Mouse (Mus musculus) intestine, postnatal 0 days (tissue): ENCODE measurements around the gene Nme7. TPM values are rescaled to one million over a fixed set of nuclear protein-coding genes. Genes with fewer than 3 reads are reported as not detected.

ENCODE experiments used
- ATAC-seq: fragments of 200-750 bp; cut with Nextera tagmentation; 2 replicates; pipeline ENCODE4 v1.8.0; 2017; ENCODE audit warnings: mild to moderate bottlenecking, moderate TSS enrichment, moderate library complexity
- H3K27ac ChIP-seq: fragments of 300-500 bp; sonication (generic); 2 replicates; pipeline ENCODE4 v1.5.1; 2014; ENCODE audit warnings: mild to moderate bottlenecking, low read depth, low read length, moderate library complexity
- H3K27me3 ChIP-seq: fragments of 300-500 bp; sonication (generic); replicated peaks from 2 replicates; pipeline ENCODE4 v1.6.1; 2014; ENCODE audit warnings: low read length, mixed read lengths; ENCODE audit not compliant: control insufficient read depth, insufficient read depth
- H3K36me3 ChIP-seq: fragments of 300-500 bp; sonication (generic); 2 replicates; pipeline ENCODE4 v1.6.1; 2014; ENCODE audit warnings: mild to moderate bottlenecking, moderate library complexity; ENCODE audit not compliant: control insufficient read depth, insufficient read depth
- H3K4me1 ChIP-seq: fragments of 300-500 bp; sonication (generic); replicated peaks from 2 replicates; pipeline ENCODE4 v1.6.1; 2014; ENCODE audit warnings: antibody characterized with exemption, low read length, mixed read lengths; ENCODE audit not compliant: control insufficient read depth, insufficient read depth
- H3K4me2 ChIP-seq: fragments of 300-500 bp; sonication (generic); replicated peaks from 2 replicates; pipeline ENCODE4 v1.6.1; 2014; ENCODE audit warnings: low read depth, mild to moderate bottlenecking, moderate library complexity
- H3K4me3 ChIP-seq: fragments of 300-500 bp; sonication (generic); 2 replicates; pipeline ENCODE4 v1.5.1; 2014; ENCODE audit warnings: low read depth, low read length
- H3K9ac ChIP-seq: fragments of 300-500 bp; sonication (generic); 2 replicates; pipeline ENCODE4 v1.6.1; 2014; ENCODE audit warnings: mild to moderate bottlenecking, low read depth, low read length
- H3K9me3 ChIP-seq: fragments of 300-500 bp; sonication (generic); 2 replicates; pipeline ENCODE4 v1.6.1; 2016; ENCODE audit warnings: mixed run types; ENCODE audit not compliant: control insufficient read depth
- CTCF ChIP-seq: sonication (generic); IDR thresholded peaks from 2 replicates; pipeline ENCODE4 v1.5.1; 2016; ENCODE audit warnings: low read depth, mild to moderate bottlenecking, control low read depth, antibody characterized with exemption, moderate library complexity
- WGBS: fragments of 180-500 bp; shearing (Covaris S2); extraction: QIAGEN DNeasy Blood & Tissue Kit; methylation state at CpG from one replicate; pipeline ENCODE4 v1.1.7; 2014; 5-methylcytosine and 5-hydroxymethylcytosine counted together
- polyA plus RNA-seq: library from polyadenylated mRNA; unstranded; fragments of >200 nt; fragmentation: Nextera tagmentation; extraction: Ambion mirVana; gene quantifications from 2 replicates; pipeline ENCODE4 v1.2.1, GENCODE M21; 2015

Gene Nme7
- polyA plus RNA-seq, 1 experiment from 2014 or later, result 18.0 TPM

- H3K4me3 ChIP-seq, result peak overlapping the region; percentile 14; the same call in 1 of the 2 replicates
- WGBS, result 39% methylated on average over 13 of the region's 13 CpGs
- ATAC-seq, result peak; percentile 71
Measured at GRCm38 (mm10) chr1:164460921-164461697, 157.2 kb downstream of the Nme7 start.

GRCm38 (mm10) chr1:164461726-164462125, 157.8 kb downstream of the Nme7 start:
- H3K4me2 ChIP-seq, result peak overlapping the region; percentile 55
- WGBS, result 20% methylated on average over 10 of the region's 10 CpGs
- peak overlapping the region; percentile 84 for H3K27ac ChIP-seq
- H3K4me1 ChIP-seq, result peaks cover 11% of the 10 kb centered on the region
- peak overlapping the region; percentile 34; the same call in 1 of the 2 replicates for H3K9ac ChIP-seq
- H3K4me3 ChIP-seq, result 0 out of 2 replicates have a peak overlapping the region, but pooled peaks have one; percentile 14
- H3K27me3 ChIP-seq, result no peaks in the 10 kb centered on the region
- no peak for ATAC-seq
- TF ChIP-seq CTCF, result no peak
- H3K9me3 ChIP-seq, result no peaks in the 10 kb centered on the region
- no peaks in the 10 kb centered on the region for H3K36me3 ChIP-seq

More at GRCm38 (mm10) chr1:164460921-164461697, 157.2 kb downstream of the Nme7 start:
- no peaks in the 10 kb centered on the region for H3K27me3 ChIP-seq
- no peaks in the 10 kb centered on the region for H3K36me3 ChIP-seq
- H3K27ac ChIP-seq, result peak overlapping the region; percentile 84
- peak overlapping the region; percentile 72 for H3K4me2 ChIP-seq
- no peak overlapping the region for H3K9ac ChIP-seq
- H3K9me3 ChIP-seq, result no peaks in the 10 kb centered on the region
- peaks cover 11% of the 10 kb centered on the region for H3K4me1 ChIP-seq
- no peak for TF ChIP-seq CTCF

- Histone ChIP-seq H3K9me3 (no peaks in the 10 kb centered on the region), H3K27me3 (no peaks in the 10 kb centered on the region), H3K36me3 (no peaks in the 10 kb centered on the region), H3K27ac (no peak overlapping the region), H3K9ac (no peak overlapping the region), H3K4me3 (no peak overlapping the region), H3K4me1 (no peaks in the 10 kb centered on the region; the same call in 1 of the 2 replicates), H3K4me2 (no peak overlapping the region)
- WGBS, result 88% methylated on average over 10 of the region's 10 CpGs
- TF ChIP-seq CTCF, result no peak
- ATAC-seq, result no peak
Measured at GRCm38 (mm10) chr1:164467406-164467805, 163.5 kb downstream of the Nme7 start.

- 70% methylated on average over 8 of the region's 8 CpGs for WGBS
- H3K9ac ChIP-seq, result no peak overlapping the region
- no peak for TF ChIP-seq CTCF
Measured at GRCm38 (mm10) chr1:164468329-164468728, 164.4 kb downstream of the Nme7 start.

GRCm38 (mm10) chr1:164470985-164471384, 167.1 kb downstream of the Nme7 start:
- Histone ChIP-seq H3K4me1 (no peaks in the 10 kb centered on the region; the same call in 1 of the 2 replicates), H3K27ac (peak overlapping the region; percentile 72), H3K9me3 (no peaks in the 10 kb centered on the region), H3K9ac (no peak overlapping the region), H3K36me3 (no peaks in the 10 kb centered on the region), H3K4me2 (peak overlapping the region; percentile 44), H3K27me3 (no peaks in the 10 kb centered on the region), H3K4me3 (no peak overlapping the region)
- TF ChIP-seq CTCF, result no peak
- peak; percentile 71 for ATAC-seq
- 31% methylated on average over 6 of the region's 6 CpGs for WGBS

More at GRCm38 (mm10) chr1:164468329-164468728, 164.4 kb downstream of the Nme7 start:
- H3K36me3 ChIP-seq, result no peaks in the 10 kb centered on the region
- ATAC-seq, result no peak
- no peaks in the 10 kb centered on the region for H3K27me3 ChIP-seq
- no peak overlapping the region for H3K27ac ChIP-seq
- no peak overlapping the region for H3K4me3 ChIP-seq
- no peak overlapping the region for H3K4me2 ChIP-seq
- no peaks in the 10 kb centered on the region for H3K9me3 ChIP-seq
- H3K4me1 ChIP-seq, result no peaks in the 10 kb centered on the region

GRCm38 (mm10) chr1:164471632-164472031, 167.7 kb downstream of the Nme7 start:
- no peaks in the 10 kb centered on the region; the same call in 1 of the 2 replicates for H3K4me1 ChIP-seq
- 51% methylated on average over 5 of the region's 5 CpGs for WGBS
- H3K9ac ChIP-seq, result no peak overlapping the region
- no peaks in the 10 kb centered on the region for H3K27me3 ChIP-seq
- H3K9me3 ChIP-seq, result no peaks in the 10 kb centered on the region
- peak overlapping the region; percentile 44; the same call in 1 of the 2 replicates for H3K4me2 ChIP-seq
- H3K4me3 ChIP-seq, result no peak overlapping the region
- peak; percentile 62 for ATAC-seq
- TF ChIP-seq CTCF, result no peak
- H3K27ac ChIP-seq, result peak overlapping the region; percentile 72
- H3K36me3 ChIP-seq, result no peaks in the 10 kb centered on the region
